Mouse (Mus musculus) hindbrain, embryonic 11.5 days (tissue): ENCODE data around the gene Gm20388. TPM values are rescaled to one million over a fixed set of nuclear protein-coding genes. Genes with fewer than 3 reads are reported as not detected.
A peak's percentile ranks its signal among the peaks of the same experiment; 100 is the strongest.
"Not testable (repeated sequence)": the region's sequence is repeated elsewhere in the genome, so short reads cannot be mapped to it uniquely, and the experiment has no call there.

Experiments
- ATAC-seq: fragments of 200-750 bp; cut with Nextera tagmentation; 2 replicates; pipeline ENCODE4 v1.8.0; 2017; ENCODE audit warnings: mild to moderate bottlenecking, moderate TSS enrichment, moderate library complexity; ENCODE audit not compliant: low FRiP score
- DNase-seq: peaks from one replicate; pipeline ENCODE4 v3.0.0-alpha.2; 2015; ENCODE audit warnings: low spot score
- H3K27ac ChIP-seq: fragments of 300-500 bp; sonication (generic); 2 replicates; pipeline ENCODE4 v1.5.1; 2014; ENCODE audit warnings: mild to moderate bottlenecking, low read depth, low read length
- H3K27me3 ChIP-seq: fragments of 300-500 bp; sonication (generic); 2 replicates; pipeline ENCODE4 v1.6.1; 2014; ENCODE audit warnings: mild to moderate bottlenecking, low read length, moderate library complexity, mixed read lengths; ENCODE audit not compliant: control insufficient read depth, insufficient read depth
- H3K36me3 ChIP-seq: fragments of 300-500 bp; sonication (generic); 2 replicates; pipeline ENCODE4 v1.6.1; 2014; ENCODE audit warnings: mild to moderate bottlenecking, low read length, moderate library complexity, mixed read lengths; ENCODE audit not compliant: control insufficient read depth, insufficient read depth
- H3K4me1 ChIP-seq: fragments of 300-500 bp; sonication (generic); replicated peaks from 2 replicates; pipeline ENCODE4 v1.6.1; 2014; ENCODE audit warnings: low read length, mixed read lengths; ENCODE audit not compliant: control insufficient read depth, insufficient read depth
- H3K4me2 ChIP-seq: fragments of 300-500 bp; sonication (generic); replicated peaks from 2 replicates; pipeline ENCODE4 v1.6.1; 2014; ENCODE audit warnings: mild to moderate bottlenecking, low read depth, low read length
- H3K4me3 ChIP-seq: fragments of 300-500 bp; sonication (generic); 2 replicates; pipeline ENCODE4 v1.5.1; 2014; ENCODE audit warnings: low read depth, low read length
- H3K9ac ChIP-seq: fragments of 300-500 bp; sonication (generic); 2 replicates; pipeline ENCODE4 v1.6.1; 2014; ENCODE audit warnings: low read depth, low read length
- H3K9me3 ChIP-seq: fragments of 300-500 bp; sonication (generic); 2 replicates; pipeline ENCODE4 v1.6.1; 2016; ENCODE audit warnings: low read length; ENCODE audit not compliant: control insufficient read depth
- WGBS: fragments of 180-500 bp; shearing (Covaris S2); extraction: QIAGEN DNeasy Blood & Tissue Kit; methylation state at CpG from one replicate; pipeline ENCODE4 v1.1.7; 2014; 5-methylcytosine and 5-hydroxymethylcytosine counted together
- polyA plus RNA-seq: library from polyadenylated mRNA; unstranded; fragments of >200 nt; fragmentation: Nextera tagmentation; extraction: Ambion mirVana; gene quantifications from 2 replicates; pipeline ENCODE4 v1.2.1, GENCODE M21; 2014

The Gm20388 gene
- polyA plus RNA-seq, 1 experiment from 2014 or later = 11.8 TPM

GRCm38 (mm10) chr8:123414997-123415696 is 3504.5 kb downstream of the Gm20388 start:
- peak; percentile 30 for DNase-seq
- H3K4me1 ChIP-seq, H3K27ac ChIP-seq, H3K9ac ChIP-seq, H3K9me3 ChIP-seq, H3K27me3 ChIP-seq, H3K36me3 ChIP-seq, ATAC-seq: not testable (repeated sequence)
- 87% methylated on average over 5 of the region's 5 CpGs for WGBS
- H3K4me3 ChIP-seq = peak overlapping the region; percentile 86
- H3K4me2 ChIP-seq = peak overlapping the region; percentile 19

GRCm38 (mm10) chr8:123415967-123416943 is 3505.6 kb downstream of the Gm20388 start:
- Histone ChIP-seq H3K9me3 (no peaks in the 10 kb centered on the region), H3K9ac (no peak overlapping the region), H3K27me3 (peaks cover 7% of the 10 kb centered on the region; the same call in 1 of the 2 replicates), H3K4me3 (no peak overlapping the region), H3K36me3 (peaks cover 9% of the 10 kb centered on the region; the same call in 1 of the 2 replicates), H3K27ac (no peak overlapping the region), H3K4me2 (peak overlapping the region; percentile 19; the same call in 1 of the 2 replicates), H3K4me1 (peaks cover 2% of the 10 kb centered on the region; the same call in 1 of the 2 replicates)
- ATAC-seq (no peak), DNase-seq (peak; percentile 35)
- 79% methylated on average over 8 of the region's 8 CpGs for WGBS

GRCm38 (mm10) chr8:123416944-123417555 is 3506.4 kb downstream of the Gm20388 start:
- Histone ChIP-seq H3K36me3 (peaks cover 9% of the 10 kb centered on the region; the same call in 1 of the 2 replicates), H3K27me3 (peaks cover 3% of the 10 kb centered on the region; the same call in 1 of the 2 replicates), H3K4me2 (no peak overlapping the region), H3K9ac (no peak overlapping the region), H3K4me3 (no peak overlapping the region), H3K27ac (no peak overlapping the region), H3K9me3 (no peaks in the 10 kb centered on the region), H3K4me1 (peaks cover 3% of the 10 kb centered on the region; the same call in 1 of the 2 replicates)
- 83% methylated on average over 8 of the region's 8 CpGs for WGBS
- ATAC-seq (no peak), DNase-seq (no peak)

GRCm38 (mm10) chr8:123419711-123420110 is 3509.1 kb downstream of the Gm20388 start:
- H3K36me3 ChIP-seq = peaks cover 9% of the 10 kb centered on the region; the same call in 1 of the 2 replicates
- H3K4me1 ChIP-seq = peaks cover 2% of the 10 kb centered on the region; the same call in 1 of the 2 replicates
- no peak overlapping the region for H3K4me3 ChIP-seq
- no peak overlapping the region for H3K27ac ChIP-seq
- 89% methylated on average over 4 of the region's 4 CpGs for WGBS
- no peaks in the 10 kb centered on the region for H3K9me3 ChIP-seq
- H3K9ac ChIP-seq = no peak overlapping the region
- H3K4me2 ChIP-seq = no peak overlapping the region
- no peaks in the 10 kb centered on the region for H3K27me3 ChIP-seq
- ATAC-seq = no peak
- no peak for DNase-seq

- Histone ChIP-seq H3K36me3 (peaks cover 9% of the 10 kb centered on the region; the same call in 1 of the 2 replicates), H3K27me3 (no peaks in the 10 kb centered on the region), H3K9ac (no peak overlapping the region), H3K4me3 (no peak overlapping the region), H3K4me1 (peaks cover 2% of the 10 kb centered on the region; the same call in 1 of the 2 replicates), H3K9me3 (no peaks in the 10 kb centered on the region), H3K4me2 (no peak overlapping the region), H3K27ac (no peak overlapping the region)
- ATAC-seq (no peak), DNase-seq (no peak)
- WGBS = 94% methylated on average over 34 of the region's 34 CpGs
These were observed 3510.1 kb downstream of the Gm20388 start for GRCm38 (mm10) chr8:123420525-123421281.

- Histone ChIP-seq H3K36me3 (peaks cover 9% of the 10 kb centered on the region; the same call in 1 of the 2 replicates), H3K27me3 (no peaks in the 10 kb centered on the region), H3K9me3 (no peaks in the 10 kb centered on the region), H3K4me1 (peaks cover 2% of the 10 kb centered on the region; the same call in 1 of the 2 replicates), H3K4me2 (no peak overlapping the region), H3K9ac (no peak overlapping the region), H3K27ac (no peak overlapping the region), H3K4me3 (no peak overlapping the region)
- DNase-seq (no peak), ATAC-seq (no peak; the same call in 1 of the 2 replicates)
- WGBS = 91% methylated on average over 19 of the region's 19 CpGs
These were observed 3510.7 kb downstream of the Gm20388 start for GRCm38 (mm10) chr8:123421325-123421724.

GRCm38 (mm10) chr8:123422056-123422780 is 3511.6 kb downstream of the Gm20388 start:
- WGBS = 21% methylated on average over 17 of the region's 17 CpGs
- no peak overlapping the region for H3K4me2 ChIP-seq
- H3K36me3 ChIP-seq = peaks cover 9% of the 10 kb centered on the region; the same call in 1 of the 2 replicates
- H3K9me3 ChIP-seq = no peaks in the 10 kb centered on the region
- H3K27ac ChIP-seq = no peak overlapping the region
- 0 out of 2 replicates have a peak, but pooled peaks cover 2% of the 10 kb centered on the region for H3K4me1 ChIP-seq
- H3K9ac ChIP-seq = no peak overlapping the region
- H3K27me3 ChIP-seq = no peaks in the 10 kb centered on the region
- ATAC-seq = peak; percentile 56
- peak; percentile 85 for DNase-seq
- H3K4me3 ChIP-seq = no peak overlapping the region
